Mouse (Mus musculus): ENCODE data around the gene Tecr.

GRCm38 (mm10) chr8:83587644-83588043 lies 20.1 kb downstream of the Tecr start:
- TF ChIP-seq CTCF (IDR thresholded peaks at IDR 0.05; ENCODE audit: borderline replicate concordance, extremely low read depth, insufficient read depth, insufficient read length) (no peak), POLR2A (IDR thresholded peaks at IDR 0.05; ENCODE audit: borderline replicate concordance, extremely low read depth, insufficient read depth, insufficient read length, poor library complexity, severe bottlenecking) (no peak)

Measured in brain, embryonic 14.5 days (tissue).